Mouse (Mus musculus) frontal cortex, postnatal 25 days (tissue): Measurements from ENCODE around the gene Vps35l.

ENCODE experiments used
- DNase-seq, 2 experiments: peaks; one replicate each; pipeline ENCODE4 v3.0.0; 2022; ENCODE audit warnings: low spot score in 2 of 2

Vps35l gene

DNA sequence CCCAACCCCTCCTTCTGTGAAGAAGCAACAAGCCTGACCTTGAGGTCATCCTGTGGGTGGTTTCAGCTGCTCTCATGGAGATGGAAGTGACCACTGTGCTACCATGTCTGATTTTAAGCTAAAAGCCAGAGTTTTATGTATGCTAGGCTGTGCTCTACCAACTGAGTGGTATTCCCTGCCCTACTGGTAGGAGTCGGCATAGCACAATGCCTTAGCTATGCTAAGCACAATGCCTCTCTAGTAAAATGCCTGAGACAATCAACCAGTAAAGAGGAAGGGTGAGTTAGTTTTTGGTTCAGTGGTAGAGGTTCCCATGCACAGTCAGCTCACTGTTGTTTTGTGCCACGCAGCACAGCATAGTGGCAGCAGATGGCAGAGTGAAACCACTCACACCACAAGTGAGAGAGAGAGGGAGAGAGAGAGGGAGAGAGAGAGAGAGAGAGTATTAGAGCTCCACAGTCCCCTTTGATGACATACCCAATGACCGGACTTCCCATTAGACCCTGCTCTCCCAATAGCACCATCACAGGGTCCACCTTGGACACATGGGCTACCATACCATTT lies 139.5 kb downstream of the Vps35l start:
- no peak for DNase-seq

DNA sequence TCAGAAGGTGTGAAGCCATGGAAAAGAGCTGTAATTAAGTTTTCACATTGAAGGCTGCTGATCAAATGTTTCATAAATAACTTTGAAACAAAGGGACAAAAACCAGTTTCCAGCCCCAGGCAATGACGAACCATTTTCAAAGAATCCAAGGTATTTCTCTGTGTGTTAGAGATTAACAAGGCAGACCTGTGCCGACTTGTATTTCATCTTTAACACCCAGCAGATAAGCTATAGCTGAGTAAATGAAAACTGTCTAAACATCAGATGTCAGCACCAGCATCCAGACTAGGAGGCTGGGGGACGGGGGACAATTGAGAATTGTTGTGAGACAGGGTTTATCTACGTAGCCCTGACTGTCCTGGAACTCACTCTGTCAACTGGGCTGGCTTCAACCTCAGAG lies 143.9 kb downstream of the Vps35l start:
- no peak for DNase-seq

DNA sequence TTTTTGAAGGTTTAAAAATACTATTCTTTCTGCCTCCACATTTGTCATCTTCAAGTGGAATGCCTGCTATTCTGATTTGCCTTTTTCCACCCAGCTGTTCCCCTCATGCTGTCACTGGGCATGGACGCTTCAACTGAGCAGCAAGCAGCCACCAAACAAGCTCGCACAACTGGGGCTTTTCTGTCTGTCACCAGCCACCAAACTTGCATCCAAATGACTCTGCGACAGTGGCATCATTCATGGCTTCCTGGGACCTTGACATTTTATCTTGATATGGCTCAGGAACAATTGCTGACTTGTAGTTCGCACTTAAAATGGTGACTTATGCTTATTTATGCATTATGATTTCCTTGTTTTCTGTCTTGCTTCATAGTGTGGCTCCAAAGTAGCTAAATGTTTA lies 144.9 kb downstream of the Vps35l start:
- DNase-seq: no peak

DNA sequence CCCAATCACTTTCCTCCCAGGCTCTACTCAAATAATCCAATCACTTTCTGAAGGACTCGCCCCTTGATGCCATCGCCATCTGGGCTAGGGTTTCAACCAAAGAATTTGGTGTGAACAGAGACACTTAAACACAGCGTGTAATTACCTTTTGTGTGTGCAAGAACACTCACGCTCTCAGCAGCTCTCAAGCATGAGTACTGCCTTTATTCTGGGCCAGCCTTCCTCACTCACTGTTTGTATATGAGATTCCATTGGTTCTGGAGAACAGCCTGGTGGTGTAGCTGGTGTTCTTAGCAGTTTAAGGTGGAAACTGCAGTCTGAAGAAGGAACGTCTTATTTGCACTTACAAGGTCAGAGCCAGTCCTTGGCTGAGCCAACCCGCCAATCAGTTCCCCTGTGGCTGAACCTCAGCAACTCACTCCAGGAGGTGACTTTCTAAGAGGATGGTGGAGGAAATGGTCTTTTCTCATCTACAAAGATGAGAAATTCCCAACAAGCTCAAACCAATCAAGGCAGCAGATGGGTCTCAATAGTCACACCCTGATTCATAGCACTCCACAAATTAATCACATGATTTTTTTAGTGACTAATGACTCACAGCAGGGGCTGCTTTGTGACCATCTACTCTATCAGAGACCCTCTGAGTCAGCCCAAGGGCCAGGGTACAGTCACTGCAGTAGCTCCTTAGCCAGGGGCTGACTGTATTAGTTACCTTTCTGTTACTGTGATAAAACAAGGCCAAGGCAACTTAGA lies 147.5 kb downstream of the Vps35l start:
- DNase-seq: no peak

DNA sequence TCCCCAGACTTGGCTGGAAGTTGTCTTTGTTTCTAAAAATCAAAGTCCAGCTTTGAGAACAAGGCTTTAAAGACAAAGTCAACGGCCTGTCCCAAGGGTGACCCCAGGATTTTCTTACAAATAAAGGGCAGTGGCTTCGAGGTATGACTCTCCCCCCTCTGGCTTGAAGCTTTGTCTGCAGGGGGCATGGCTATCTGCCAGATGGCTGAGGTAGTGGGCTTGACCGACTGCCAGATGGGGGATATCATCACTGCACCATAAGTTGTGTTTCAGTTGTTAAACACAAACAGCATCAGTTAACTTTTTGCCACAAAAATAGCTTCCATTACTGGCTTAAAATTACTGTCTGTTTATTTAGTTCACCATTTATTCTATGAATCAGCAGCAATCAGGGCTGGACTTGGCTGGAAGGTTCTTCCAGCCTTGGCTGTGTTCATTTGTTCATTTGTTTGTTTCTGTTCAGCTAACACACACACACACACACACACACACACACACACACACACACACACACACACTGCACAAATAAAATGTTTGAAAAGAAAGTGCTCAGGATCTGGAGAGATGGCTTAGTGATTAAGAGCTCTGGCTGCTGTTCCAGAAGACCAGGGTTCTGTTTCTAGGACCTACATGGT lies 149.1 kb downstream of the Vps35l start:
- no peak for DNase-seq
